Mouse (Mus musculus) spleen, adult 2 months (tissue): ENCODE results near the gene Nkain2. TPM values are rescaled to one million over a fixed set of nuclear protein-coding genes. Genes with fewer than 3 reads are reported as not detected.

Experiments used
- DNase-seq, 2 experiments: peaks; one replicate each; pipeline versions ENCODE4 v3.0.0 to v3.0.0-alpha.2; 2012 to 2021; ENCODE audit warnings: low spot score in 2 of 2, low read depth in 1 of 2
- H3K27ac ChIP-seq: fragments of 200-500 bp; 2 replicates; pipeline ENCODE4 v1.5.1; 2012; ENCODE audit warnings: low read length, inconsistent platforms; ENCODE audit not compliant: insufficient read depth
- H3K27me3 ChIP-seq: fragments of 200-500 bp; 2 replicates; pipeline ENCODE4 v1.6.1; 2012; ENCODE audit warnings: mild to moderate bottlenecking, moderate library complexity, low read length, inconsistent platforms; ENCODE audit not compliant: control insufficient read depth, insufficient read depth
- H3K36me3 ChIP-seq: fragments of 200-500 bp; 2 replicates; pipeline ENCODE4 v1.6.1; 2012; ENCODE audit warnings: mild to moderate bottlenecking, low read length, inconsistent platforms; ENCODE audit not compliant: control insufficient read depth, insufficient read depth
- H3K4me1 ChIP-seq: fragments of 200-500 bp; 2 replicates; pipeline ENCODE4 v1.6.1; 2011; ENCODE audit warnings: inconsistent platforms; ENCODE audit not compliant: control insufficient read depth, insufficient read depth, insufficient read length
- H3K4me3 ChIP-seq: fragments of 200-500 bp; 2 replicates; pipeline ENCODE4 v1.5.1; 2011; ENCODE audit warnings: mild to moderate bottlenecking, inconsistent platforms; ENCODE audit not compliant: insufficient read depth, insufficient read length; ENCODE audit errors: extremely low read depth
- CTCF ChIP-seq: fragments of 200-500 bp; IDR thresholded peaks from 2 replicates; pipeline ENCODE4 v1.5.1; 2011; ENCODE audit warnings: mild to moderate bottlenecking, inconsistent platforms; ENCODE audit not compliant: insufficient read depth, insufficient read length, insufficient replicate concordance; ENCODE audit errors: extremely low read depth
- POLR2A ChIP-seq: fragments of 200-500 bp; IDR thresholded peaks from 2 replicates; pipeline ENCODE4 v1.6.1; 2011; ENCODE audit warnings: low read depth, low read length, inconsistent platforms
- WGBS: fragments of 180-500 bp; shearing (Covaris S2); methylation state at CpG from one replicate; pipeline ENCODE4 v1.1.7; 2018; 5-methylcytosine and 5-hydroxymethylcytosine counted together
- polyA plus RNA-seq: library from polyadenylated mRNA; depleted of rRNA; stranded (reverse); fragments of >200 nt; gene quantifications from 2 replicates; pipeline ENCODE4 v1.2.3, GENCODE M21; 2012

Nkain2 gene
- polyA plus RNA-seq, 1 experiment, result 0.05 TPM

DNA sequence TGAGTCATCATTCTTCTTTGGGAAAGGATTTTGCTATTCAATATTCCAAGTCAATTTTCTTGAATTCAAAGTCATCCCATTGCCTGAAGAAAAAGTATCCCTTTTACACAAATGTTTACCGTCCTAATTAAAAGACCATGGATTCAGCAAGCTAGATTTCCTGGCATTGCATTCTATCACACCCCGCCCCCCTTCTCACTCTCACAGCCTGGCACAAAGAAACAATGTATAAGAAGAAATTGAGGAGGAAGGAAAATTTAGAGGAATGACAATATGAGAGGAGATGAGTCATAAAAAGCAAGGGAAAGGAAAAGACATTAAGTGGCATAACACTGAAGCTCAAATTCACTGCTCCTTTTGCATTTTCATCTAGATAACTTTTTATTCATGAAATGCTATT, 193.6 kb downstream of the Nkain2 start:
- Histone ChIP-seq H3K4me3 (no peak overlapping the region), H3K36me3 (no peaks in the 10 kb centered on the region), H3K27me3 (no peaks in the 10 kb centered on the region), H3K4me1 (no peaks in the 10 kb centered on the region), H3K27ac (no peak overlapping the region)
- TF ChIP-seq POLR2A (no peak), CTCF (no peak)
- 81% methylated on average over 2 of the region's 2 CpGs for WGBS
- no peak for DNase-seq

DNA sequence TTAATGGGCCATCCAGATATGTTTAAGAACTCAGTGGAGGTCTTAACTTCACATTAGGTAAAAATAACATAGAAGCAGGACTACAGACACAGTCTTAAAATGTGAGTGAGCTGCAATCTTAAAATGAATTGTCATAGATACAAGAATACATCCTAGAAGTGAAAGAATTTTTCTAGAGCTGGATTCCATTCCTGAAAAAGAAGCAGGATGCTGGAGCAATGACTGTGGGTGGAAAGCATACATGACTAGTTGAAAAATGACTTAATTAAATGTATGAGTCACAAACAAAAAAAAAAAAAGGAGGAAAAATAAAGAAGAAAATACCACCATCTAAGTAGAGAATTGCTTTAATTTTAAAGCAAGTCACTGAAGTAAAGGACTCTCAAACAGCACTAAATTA, 205.7 kb downstream of the Nkain2 start:
- Histone ChIP-seq H3K27ac (no peak overlapping the region), H3K4me3 (no peak overlapping the region), H3K4me1 (no peaks in the 10 kb centered on the region), H3K27me3 (no peaks in the 10 kb centered on the region), H3K36me3 (no peaks in the 10 kb centered on the region)
- TF ChIP-seq CTCF, result no peak
- TF ChIP-seq POLR2A, result no peak
- DNase-seq, result no peak

DNA sequence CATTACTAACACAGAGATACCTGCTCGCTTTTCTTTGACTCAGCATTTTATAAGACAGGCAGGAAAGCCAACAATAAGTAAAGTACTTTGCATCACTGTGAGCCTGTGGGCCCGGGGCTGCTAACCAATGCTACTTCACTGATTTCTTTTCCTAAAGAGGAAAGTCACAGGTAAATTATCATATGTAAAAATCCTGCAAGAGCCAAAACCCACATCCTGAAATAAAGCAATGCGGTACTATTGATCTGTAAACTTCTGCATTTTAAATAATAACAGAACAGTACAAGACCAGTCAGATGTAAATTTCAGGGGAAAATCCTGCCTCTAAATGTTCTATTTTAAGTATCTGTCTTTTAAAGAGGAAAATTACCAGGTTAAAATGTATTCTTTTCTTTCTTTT, 250.0 kb downstream of the Nkain2 start:
- WGBS, result 75% methylated on average over 3 of the region's 3 CpGs
- Histone ChIP-seq H3K4me3 (no peak overlapping the region), H3K36me3 (no peaks in the 10 kb centered on the region), H3K27ac (no peak overlapping the region), H3K27me3 (no peaks in the 10 kb centered on the region), H3K4me1 (no peaks in the 10 kb centered on the region)
- no peak for DNase-seq
- TF ChIP-seq POLR2A (no peak), CTCF (no peak)

DNA sequence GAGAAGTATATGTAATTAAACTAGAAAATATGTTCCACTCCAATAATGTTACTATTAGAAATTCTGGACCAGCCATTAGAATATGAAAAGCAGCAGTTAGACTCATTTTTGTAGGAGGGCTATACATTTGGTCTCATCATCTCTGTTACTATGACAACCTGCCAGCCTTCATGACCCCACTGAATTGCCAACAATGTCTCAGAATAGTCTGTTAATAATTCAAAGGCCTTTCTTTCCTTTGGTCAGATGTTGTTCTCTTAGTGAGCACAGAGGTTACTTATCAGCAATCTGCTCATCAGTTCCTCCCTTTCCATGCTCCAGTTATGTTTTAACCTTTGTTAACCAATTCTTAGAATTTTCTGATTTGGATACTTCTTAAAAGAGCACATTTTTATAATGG, 251.1 kb downstream of the Nkain2 start:
- H3K27ac ChIP-seq, result no peak overlapping the region
- H3K36me3 ChIP-seq, result no peaks in the 10 kb centered on the region
- no peak for DNase-seq
- no peaks in the 10 kb centered on the region for H3K4me1 ChIP-seq
- TF ChIP-seq CTCF, result no peak
- no peak for TF ChIP-seq POLR2A
- no peak overlapping the region for H3K4me3 ChIP-seq
- H3K27me3 ChIP-seq, result no peaks in the 10 kb centered on the region

DNA sequence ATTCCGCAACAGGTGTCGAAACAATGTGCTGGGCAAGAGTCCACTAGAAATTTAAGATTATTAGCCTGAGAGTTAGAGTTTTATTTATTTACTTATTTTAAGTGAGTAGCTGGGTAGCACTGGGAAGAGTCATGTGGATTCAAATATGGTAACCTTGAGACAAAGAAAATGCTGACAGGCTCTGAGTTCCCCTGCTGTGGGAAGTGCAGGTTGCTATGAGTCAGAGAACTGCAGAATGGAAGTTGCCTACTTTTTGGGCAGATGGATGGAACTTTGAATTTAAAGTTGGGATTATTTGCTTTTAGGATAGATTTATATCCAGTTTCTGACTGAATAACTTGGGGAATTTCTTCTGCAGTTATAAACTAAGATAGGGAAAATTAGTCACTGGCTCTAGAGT, 259.2 kb downstream of the Nkain2 start:
- no peak for DNase-seq
- no peaks in the 10 kb centered on the region for H3K4me1 ChIP-seq
- no peaks in the 10 kb centered on the region for H3K27me3 ChIP-seq
- no peaks in the 10 kb centered on the region for H3K36me3 ChIP-seq
- 93% methylated on average over 2 of the region's 2 CpGs for WGBS
- no peak overlapping the region for H3K27ac ChIP-seq
- TF ChIP-seq CTCF (no peak), POLR2A (no peak)
- H3K4me3 ChIP-seq, result no peak overlapping the region

DNA sequence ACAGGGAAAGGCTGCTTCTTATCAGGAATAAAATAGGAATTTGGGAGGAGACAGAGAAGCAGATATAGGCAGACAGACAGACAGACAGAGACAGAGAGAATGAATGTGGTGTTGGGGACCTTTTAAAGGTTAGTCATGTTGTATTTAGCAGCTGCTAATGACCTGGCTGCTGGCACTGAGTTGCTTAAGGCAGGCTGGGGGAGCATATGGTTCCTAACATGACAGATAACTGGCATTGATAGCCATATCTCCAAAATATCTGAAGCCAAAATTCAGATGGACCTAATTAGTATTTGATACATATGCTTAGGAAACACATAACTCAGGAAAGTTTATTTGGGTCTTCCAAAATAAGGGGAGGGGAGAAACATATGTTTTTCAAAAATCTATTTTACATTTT, 285.8 kb downstream of the Nkain2 start:
- no peaks in the 10 kb centered on the region for H3K27me3 ChIP-seq
- no peaks in the 10 kb centered on the region for H3K4me1 ChIP-seq
- DNase-seq, result no peak
- H3K36me3 ChIP-seq, result no peaks in the 10 kb centered on the region
- no peak overlapping the region for H3K4me3 ChIP-seq
- no peak overlapping the region for H3K27ac ChIP-seq
- no peak for TF ChIP-seq POLR2A
- no peak for TF ChIP-seq CTCF

DNA sequence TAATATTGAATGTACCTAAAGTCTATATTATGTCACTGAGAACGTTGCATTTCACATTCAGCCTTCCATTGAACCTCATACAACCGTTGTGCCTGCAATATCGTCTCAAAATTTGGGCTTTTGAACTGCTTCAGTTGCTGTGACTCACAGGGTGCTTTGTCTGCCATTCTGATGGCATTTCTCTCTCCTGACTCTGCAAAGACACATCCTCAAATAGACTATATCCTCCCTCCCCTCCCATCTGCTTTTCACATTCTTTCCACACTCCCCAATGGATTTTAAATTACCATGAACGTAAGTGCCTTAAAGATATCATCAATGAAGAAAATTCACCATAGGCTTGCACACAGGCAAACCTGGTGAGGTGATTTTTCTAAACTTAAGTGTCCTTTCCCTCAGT, 287.5 kb downstream of the Nkain2 start:
- Histone ChIP-seq H3K4me1 (no peaks in the 10 kb centered on the region), H3K27ac (no peak overlapping the region), H3K4me3 (no peak overlapping the region), H3K27me3 (no peaks in the 10 kb centered on the region), H3K36me3 (no peaks in the 10 kb centered on the region)
- WGBS, result 68% methylated on average over 4 of the region's 4 CpGs
- no peak for DNase-seq
- TF ChIP-seq CTCF, result no peak
- TF ChIP-seq POLR2A, result no peak
